10 mouse cellular contexts compared by ENCODE assay signal in the genomic region with DNA sequence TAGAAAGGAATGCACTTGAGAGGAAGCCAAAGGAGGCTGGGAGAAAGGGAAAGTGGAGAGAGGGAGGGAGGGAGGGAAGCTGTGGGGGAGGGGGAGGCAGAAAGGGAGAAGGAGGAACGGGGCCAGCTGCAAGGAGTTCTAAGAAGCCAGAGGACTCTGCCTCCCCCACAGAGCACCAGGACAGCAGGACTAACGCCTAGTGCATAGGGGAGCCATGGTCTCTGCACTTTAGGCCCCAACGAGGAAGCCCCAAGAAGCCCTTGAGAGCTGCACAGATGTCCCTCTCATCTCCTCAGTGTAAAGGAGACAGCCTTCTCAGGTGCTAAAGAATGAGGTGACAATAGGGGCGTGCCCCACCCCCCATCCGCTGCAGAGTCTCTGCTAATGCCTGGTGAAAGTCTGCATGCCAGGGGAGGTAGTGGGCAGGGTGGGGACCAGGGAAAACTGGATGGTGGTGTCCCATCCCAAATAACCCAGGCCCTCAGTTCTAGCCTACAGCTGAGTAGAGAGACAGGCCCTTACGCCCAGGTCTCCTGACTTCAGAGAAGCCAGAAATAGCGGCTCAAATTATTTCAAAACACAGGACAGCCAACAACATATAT. TPM values are rescaled to one million over a fixed set of nuclear protein-coding genes. Genes with fewer than 3 reads are reported as not detected.
DNase-seq lines count a peak whose midpoint lies in the region; ATAC-seq and TF ChIP-seq lines count a peak whose summit lies in the region.
"Had no signal": no experiment of that assay in that cellular context is flagged by ENCODE, and none has a peak within 500 bp of the region (broad histone marks: within the 10 kb centered on the region; RNA-seq: fewer than 3 reads in every experiment).

No protein-coding gene starts in this region.

- peak overlapping the region; percentile 27 for H3K4me2 ChIP-seq in kidney, embryonic 15.5 days
- H3K4me2 ChIP-seq: neural tube, embryonic 12.5 days had no signal

- H3K36me3 ChIP-seq in kidney, embryonic 15.5 days, result no peaks in the 10 kb centered on the region
- no peaks in the 10 kb centered on the region for H3K36me3 ChIP-seq in small intestine, adult 2 months (ENCODE audit: control insufficient read depth, insufficient read depth, low read length)
- H3K36me3 ChIP-seq: neural tube, embryonic 12.5 days had no signal

- no peak for TF ChIP-seq POLR2A in small intestine, adult 2 months (IDR thresholded peaks at IDR 0.05; ENCODE audit: low read depth, low read length)

- peaks cover 47% of the 10 kb centered on the region for H3K4me1 ChIP-seq in kidney, embryonic 15.5 days
- no peaks in the 10 kb centered on the region for H3K4me1 ChIP-seq in small intestine, adult 2 months (ENCODE audit: control insufficient read depth, insufficient read depth, insufficient read length, low read length)

- H3K27ac ChIP-seq in kidney, embryonic 15.5 days, result peak overlapping the region; percentile 81
- H3K27ac ChIP-seq in small intestine, adult 2 months (ENCODE audit: insufficient read depth, low read depth, low read length), result 0 out of 2 replicates have a peak overlapping the region, but pooled peaks have one; percentile 0
- H3K27ac ChIP-seq: neural tube, embryonic 12.5 days had no signal

- H3K9ac ChIP-seq in kidney, embryonic 15.5 days, result no peak overlapping the region
- H3K9ac ChIP-seq: neural tube, embryonic 12.5 days had no signal

- 20% methylated on average over 7 of the region's 7 CpGs for WGBS in kidney, embryonic 15.5 days
- 37% methylated on average over 7 of the region's 7 CpGs for WGBS in small intestine, adult 2 months

- ATAC-seq in kidney, embryonic 15.5 days (replicated peaks; ENCODE audit: low FRiP score), result peak; percentile 52
- no peak for ATAC-seq in megakaryocyte progenitor cell, adult 5-6 weeks (replicated peaks; ENCODE audit: poor library complexity)

- no peaks in the 10 kb centered on the region for H3K9me3 ChIP-seq in kidney, embryonic 15.5 days (replicated peaks)
- H3K9me3 ChIP-seq: neural tube, embryonic 12.5 days had no signal

- intact Hi-C loops in left cerebral cortex, postnatal 25 days (cut with DNase I), result no loop called here

- H3K27me3 ChIP-seq in kidney, embryonic 15.5 days, result no peaks in the 10 kb centered on the region
- no peaks in the 10 kb centered on the region for H3K27me3 ChIP-seq in small intestine, adult 2 months (ENCODE audit: control insufficient read depth, insufficient read depth, low read length)
- H3K27me3 ChIP-seq: neural tube, embryonic 12.5 days had no signal

- TF ChIP-seq CTCF in small intestine, adult 2 months (IDR thresholded peaks at IDR 0.05; ENCODE audit: extremely low read depth, insufficient read length, insufficient replicate concordance, low read depth, low read length), result no peak

- H3K4me3 ChIP-seq in kidney, embryonic 15.5 days (replicated peaks), result no peak overlapping the region
- no peak overlapping the region for H3K4me3 ChIP-seq in small intestine, adult 2 months (ENCODE audit: low read depth, low read length)
- H3K4me3 ChIP-seq: neural tube, embryonic 12.5 days had no signal

- DNase-seq in embryo, embryonic 10 days (ENCODE audit: low spot score), result peak; percentile 21
- no peak for DNase-seq in embryo, embryonic 11 days
- peak; percentile 25 for DNase-seq in right cerebral cortex, postnatal 4 days
- DNase-seq in right cerebral cortex, postnatal 14 days, result no peak
- DNase-seq in left cerebral cortex, postnatal 25 days (ENCODE audit: low spot score in 2 of 2), result no peak
- DNase-seq: layer of hippocampus, postnatal 36 days had no signal

RNA-seq across cellular contexts. Expression of a gene that starts 10.4 kb away (rescaled TPM):
- 18.7 and 21.1 TPM in 2 replicates for polyA plus RNA-seq in kidney, embryonic 15.5 days (2015; fragmentation: Nextera tagmentation; extraction: Ambion mirVana)
- 3.2 and 5.2 TPM in 2 replicates for polyA plus RNA-seq in small intestine, adult 2 months (2012; rRNA removed)
- total RNA-seq in left cerebral cortex, postnatal 25 days (2021), result 1 to 10 TPM; 1.6 to 2.7 TPM
- not detected in 2 replicates for total RNA-seq in megakaryocyte progenitor cell, adult 5-6 weeks (2015)
- not detected in 2 replicates for total RNA-seq in megakaryocyte progenitor cell, adult 5-6 weeks (2017)

Comparison
In these comparisons a context has a peak if more than half of its experiments do, and no peak if none do; other contexts are left out.
1. DNase-seq: peak in embryo, embryonic 10 days (single experiment) and right cerebral cortex, postnatal 4 days (single experiment); none in embryo, embryonic 11 days (single experiment), right cerebral cortex, postnatal 14 days (single experiment) and left cerebral cortex, postnatal 25 days (0 of 2).